Mouse (Mus musculus): Measurements from ENCODE around the gene Gm37240. TPM values are rescaled to one million over a fixed set of nuclear protein-coding genes. Genes with fewer than 3 reads are reported as not detected.

Gm37240 gene
- polyA plus RNA-seq, 1 experiment: not detected

DNA sequence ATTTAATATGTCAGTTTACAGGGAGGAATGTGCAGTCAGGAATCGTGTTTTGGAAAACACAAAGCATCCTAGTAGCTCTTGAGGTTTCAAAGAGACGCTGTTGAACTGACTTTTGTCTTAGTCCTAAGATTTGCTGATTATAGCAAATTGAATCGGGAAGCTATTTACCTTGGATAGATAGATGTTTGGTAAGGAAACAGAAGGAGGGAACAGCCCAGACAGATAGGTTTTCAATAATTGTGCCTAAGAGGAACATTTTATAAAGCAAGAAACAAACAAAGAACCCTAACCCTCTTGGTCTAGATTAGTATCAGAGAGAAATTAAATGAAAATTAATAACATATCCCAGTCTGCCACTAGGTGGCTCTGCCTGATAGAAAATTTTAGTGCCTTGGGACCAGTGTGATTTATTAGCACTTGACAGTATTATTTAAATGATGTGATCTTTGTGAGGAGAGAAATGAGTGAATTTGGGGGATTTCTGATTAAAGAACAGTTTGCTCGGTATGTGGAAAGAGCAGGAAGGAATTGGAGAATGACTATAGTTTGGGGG is 1194.6 kb downstream of the Gm37240 start:
- TF ChIP-seq GATA1 (IDR thresholded peaks at IDR 0.05; ENCODE audit: low read length): no peak

DNA sequence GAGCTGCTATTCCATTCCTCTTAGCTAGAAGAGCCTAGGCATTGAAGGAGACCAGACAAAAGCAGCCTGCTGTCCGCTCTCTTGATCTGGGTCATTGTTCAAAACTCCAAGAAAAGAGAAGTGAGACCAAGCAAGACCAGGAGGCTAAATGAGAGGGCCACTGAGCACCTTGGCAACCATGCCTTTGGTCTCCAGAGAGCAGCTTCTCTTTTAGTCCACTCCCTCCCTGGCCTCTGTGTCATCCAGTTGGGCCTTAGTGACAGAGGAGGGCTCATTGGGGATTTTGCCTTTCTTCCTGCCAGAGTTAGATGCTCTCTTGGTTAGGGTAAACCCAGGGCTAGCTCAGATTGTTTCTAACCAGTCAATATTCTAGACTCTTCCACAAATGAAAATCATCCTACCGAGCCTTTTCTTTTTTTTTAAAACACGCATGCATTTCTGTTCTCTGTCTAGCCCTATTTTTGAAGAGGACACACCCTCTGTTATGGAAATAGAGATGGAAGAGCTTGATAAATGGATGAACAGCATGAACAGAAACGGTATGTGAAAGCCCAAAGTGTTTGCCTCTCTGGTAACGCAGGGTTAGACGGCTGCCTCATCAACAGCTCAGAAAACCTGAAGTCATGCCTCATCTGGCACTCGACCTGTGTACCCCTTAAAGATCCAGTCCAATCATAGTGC is 1197.1 kb downstream of the Gm37240 start:
- no peak for TF ChIP-seq GATA1 (IDR thresholded peaks at IDR 0.05; ENCODE audit: low read length)

DNA sequence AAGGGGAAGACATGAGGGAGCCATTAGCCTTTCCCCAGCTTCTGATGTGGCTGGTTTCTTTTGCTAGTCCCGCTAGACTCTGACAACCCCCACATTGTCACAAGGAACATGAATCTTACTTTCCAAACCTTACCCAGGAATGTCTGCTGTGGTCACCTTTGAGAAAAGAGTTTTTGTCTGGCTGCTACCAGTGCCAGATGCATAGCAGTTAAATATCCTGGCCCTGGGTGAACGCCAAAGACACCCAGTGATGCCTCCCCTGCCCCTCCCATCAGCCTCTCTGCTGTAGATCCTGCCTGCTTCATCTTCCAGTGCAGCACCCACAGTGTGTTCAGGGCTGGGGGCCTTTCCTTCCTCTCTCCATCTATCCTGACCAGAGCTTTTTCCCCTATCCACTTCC is 1197.7 kb downstream of the Gm37240 start:
- TF ChIP-seq GATA1 (IDR thresholded peaks at IDR 0.05; ENCODE audit: low read length): no peak

DNA sequence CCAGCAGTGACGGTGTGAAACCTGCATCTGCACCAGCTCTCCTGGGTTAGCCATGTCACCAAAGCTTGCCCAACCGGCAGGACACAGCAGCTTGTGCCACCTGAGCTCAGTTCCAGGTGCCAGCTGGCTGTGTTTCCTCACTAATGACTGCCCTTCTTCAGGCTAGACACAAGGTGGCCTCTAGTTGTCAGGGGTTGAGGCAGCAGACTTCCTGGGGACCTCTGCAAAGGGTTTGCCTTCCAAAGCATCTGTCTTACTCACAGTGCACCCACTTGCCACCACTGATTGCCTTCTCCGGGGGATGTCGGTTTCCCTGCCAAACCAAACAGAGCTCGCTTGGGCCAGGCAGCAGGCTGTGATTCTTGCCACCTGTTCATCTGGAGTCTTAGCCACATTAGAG is 1199.1 kb downstream of the Gm37240 start:
- no peak for TF ChIP-seq GATA1 (IDR thresholded peaks at IDR 0.05; ENCODE audit: low read length)

DNA sequence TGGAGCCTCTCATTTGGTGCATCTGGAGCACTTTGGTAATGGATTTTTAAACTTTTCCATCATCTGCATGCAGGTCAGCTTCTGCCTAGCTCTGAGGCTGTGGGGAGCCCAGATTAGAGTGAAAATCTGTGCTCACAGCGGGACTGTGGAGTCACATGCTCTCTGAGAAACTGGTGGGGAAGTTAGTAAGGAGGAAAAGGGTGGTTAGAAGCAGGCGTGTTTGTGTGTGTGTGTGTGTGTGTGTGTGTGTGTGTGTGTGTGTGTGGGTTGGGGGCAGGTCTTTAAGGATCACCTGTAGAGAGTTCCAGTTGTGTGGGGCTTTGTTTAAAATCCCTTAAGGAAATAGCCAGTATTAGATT is 1199.9 kb downstream of the Gm37240 start:
- TF ChIP-seq GATA1 (IDR thresholded peaks at IDR 0.05; ENCODE audit: low read length): no peak

DNA sequence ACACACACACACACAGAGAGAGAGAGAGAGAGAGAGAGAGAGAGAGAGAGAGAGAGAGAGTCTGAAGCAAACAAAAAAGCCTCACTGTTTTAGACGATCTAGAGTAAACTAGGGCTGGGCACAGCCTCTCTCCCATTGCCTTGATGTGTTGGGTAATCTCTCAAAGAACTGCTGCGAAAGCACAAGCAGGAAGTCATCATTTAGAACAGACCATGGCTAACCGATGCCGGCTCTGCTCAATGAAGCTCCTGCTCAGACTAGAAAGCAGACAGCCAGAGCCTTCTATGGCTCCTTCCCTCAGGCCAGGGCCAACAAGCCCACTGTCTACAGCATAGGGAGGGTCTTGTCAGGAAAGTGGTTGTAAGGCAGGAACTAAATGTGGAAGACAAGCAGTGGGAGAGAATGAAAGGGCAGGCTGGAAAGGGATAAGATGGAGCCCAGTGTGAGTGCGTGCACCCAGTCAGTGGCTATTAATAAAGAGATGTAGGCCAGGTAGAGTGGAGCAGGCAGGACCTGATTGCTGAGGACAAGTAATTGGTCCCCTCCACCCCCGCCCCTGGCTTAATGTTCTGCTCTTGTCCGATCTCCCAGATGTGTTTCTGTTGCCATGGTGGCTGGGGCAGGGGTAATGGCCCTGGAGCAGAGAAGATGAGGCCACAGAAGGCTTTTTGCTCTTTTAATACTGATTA is 1200.4 kb downstream of the Gm37240 start:
- no peak for TF ChIP-seq GATA1 (IDR thresholded peaks at IDR 0.05; ENCODE audit: low read length)

DNA sequence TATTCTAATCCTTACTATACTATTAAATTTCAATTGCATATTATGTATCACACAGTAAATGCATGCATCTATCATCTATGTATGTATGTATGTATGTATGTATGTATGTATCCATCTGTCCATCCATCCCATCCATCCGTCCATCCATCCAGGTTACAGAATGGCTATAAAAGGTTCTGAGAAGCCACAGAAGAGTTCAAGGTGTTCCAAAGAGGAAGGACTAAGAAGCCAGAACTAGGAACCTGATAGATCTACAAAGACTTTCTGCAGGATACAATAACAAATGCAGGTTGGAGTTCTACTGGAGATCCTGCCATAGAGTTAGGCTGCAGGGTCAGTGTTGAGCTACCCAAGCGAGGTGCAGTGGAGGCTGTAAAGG is 1201.0 kb downstream of the Gm37240 start:
- TF ChIP-seq GATA1 (IDR thresholded peaks at IDR 0.05; ENCODE audit: low read length): no peak

DNA sequence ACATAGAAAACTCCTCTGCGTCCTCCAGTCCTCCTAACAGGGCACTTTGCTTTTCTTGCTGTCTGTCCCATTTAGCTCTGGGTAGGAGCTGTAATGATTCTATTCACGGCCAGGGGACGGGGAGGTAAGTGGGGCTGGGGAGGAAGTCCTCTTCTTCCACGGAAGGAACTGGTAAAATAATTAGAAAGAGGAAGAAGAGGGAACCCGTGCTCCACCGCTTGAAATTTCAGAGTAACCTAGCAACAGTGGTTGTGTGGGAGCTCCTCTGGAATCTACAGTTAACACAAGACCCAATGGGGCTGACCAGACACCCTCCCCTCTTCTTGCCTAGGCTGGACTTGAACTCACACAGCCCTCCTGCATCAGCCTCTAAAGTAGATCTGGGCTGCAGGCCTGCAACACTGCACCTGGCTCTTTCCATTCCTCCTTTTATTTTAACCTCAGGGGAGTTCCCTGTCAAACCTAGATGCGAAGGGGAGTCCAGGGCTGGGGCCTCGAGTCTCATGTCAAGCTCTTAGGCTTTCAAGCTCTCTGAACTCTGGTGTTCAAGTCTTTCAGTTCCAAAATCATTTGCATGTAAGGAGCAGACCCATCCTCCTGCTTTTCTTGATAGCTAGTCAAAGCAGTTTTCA is 1201.5 kb downstream of the Gm37240 start:
- no peak for TF ChIP-seq GATA1 (IDR thresholded peaks at IDR 0.05; ENCODE audit: low read length)

DNA sequence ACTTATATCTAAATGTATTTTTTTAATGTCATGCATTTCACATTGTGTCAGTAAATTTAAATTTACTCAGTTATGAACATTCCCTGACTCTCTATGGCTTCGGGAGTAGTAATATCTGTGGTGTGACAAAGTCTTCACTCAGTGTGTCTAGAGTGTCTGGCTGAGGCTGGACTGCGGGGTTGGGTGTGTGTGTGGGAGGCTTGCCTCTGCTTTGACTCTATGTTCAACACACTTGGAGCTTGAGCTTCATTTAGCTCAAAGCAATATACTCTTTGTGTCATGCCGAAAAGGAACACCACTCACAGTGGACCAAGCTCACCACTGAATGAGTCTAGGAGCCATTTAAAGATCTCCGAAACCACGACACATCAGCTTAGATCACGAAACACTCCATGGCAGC is 1203.5 kb downstream of the Gm37240 start:
- TF ChIP-seq GATA1 (IDR thresholded peaks at IDR 0.05; ENCODE audit: low read length): no peak

DNA sequence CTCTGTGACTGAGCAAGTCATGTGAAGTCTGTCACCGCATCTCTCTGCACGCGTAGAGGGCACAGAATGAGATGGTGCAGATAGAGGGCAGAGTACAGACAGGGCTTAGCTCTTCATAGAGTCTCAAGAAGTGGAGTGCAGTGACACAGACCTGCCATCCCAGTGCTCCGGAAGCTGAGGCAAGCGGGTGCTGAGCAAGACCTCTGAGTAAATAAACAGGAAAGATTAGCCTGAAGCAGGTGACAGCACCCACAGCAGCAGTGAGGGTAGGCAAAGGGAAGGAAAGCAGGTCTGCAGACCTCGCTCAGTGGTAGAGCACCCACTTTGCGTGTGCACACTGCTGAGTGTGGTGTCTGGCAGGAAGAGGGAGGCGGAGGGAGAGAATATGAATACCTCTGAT is 1205.6 kb downstream of the Gm37240 start:
- no peak for TF ChIP-seq GATA1 (IDR thresholded peaks at IDR 0.05; ENCODE audit: low read length)

DNA sequence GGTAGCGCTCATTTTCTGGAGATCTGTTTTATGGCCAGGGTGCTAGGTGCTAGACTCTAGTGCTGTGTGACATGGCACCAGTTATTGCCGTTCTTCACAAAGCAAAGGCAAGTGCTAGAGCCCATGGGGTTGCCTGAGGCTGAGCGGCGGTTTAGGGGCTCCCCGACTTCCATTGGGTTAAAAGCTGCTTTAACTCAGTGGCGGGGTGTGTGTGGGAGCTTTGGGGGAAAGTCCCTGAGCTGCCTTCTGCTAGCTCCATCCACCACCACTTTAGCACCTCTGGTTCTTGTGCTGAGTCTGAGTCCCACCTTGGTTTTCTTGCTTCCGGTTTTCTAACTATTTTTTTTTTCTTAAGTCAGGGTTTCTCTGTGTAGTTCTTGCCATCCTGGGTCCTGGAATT is 1207.3 kb downstream of the Gm37240 start:
- no peak for TF ChIP-seq GATA1 (IDR thresholded peaks at IDR 0.05; ENCODE audit: low read length)

DNA sequence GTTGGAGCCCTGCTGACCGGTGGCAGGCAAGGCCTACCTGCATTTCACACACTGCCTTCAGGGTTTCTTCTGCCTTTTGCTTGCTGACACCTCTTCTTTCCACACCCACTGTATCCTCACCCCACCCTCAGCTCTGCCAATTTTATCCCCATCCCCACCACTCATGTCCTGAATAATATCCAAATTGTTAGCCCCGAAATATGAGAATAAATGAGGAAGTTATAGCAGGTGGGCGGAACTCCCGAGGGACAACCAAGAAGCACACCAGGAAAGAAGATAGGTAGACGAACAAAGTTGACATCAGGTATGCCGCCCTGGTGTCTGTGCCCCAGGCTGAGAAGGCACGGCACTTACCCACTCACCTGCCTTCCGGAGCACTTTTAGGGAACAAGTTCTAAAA is 1207.8 kb downstream of the Gm37240 start:
- no peak for TF ChIP-seq GATA1 (IDR thresholded peaks at IDR 0.05; ENCODE audit: low read length)

DNA sequence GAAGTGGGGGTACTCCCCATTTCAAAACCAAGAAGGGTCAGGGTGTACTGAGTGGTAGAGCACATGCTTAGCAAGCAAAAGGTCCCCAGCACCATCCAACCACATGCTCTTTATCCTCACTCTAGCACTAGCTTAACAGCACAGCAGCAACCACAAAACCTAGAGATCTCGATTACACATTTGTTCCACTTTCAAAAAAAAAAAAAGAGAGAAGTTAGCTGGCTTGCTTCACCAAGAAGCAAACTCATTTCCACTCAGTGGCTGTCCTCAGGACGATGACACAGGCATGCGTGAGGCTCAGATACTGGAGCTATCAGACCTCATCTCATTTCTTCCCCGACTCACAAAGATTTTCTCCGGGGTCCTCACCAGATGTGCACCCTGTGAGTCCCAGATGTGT is 1208.4 kb downstream of the Gm37240 start:
- peak; percentile 29 for TF ChIP-seq GATA1 (IDR thresholded peaks at IDR 0.05; ENCODE audit: low read length)

DNA sequence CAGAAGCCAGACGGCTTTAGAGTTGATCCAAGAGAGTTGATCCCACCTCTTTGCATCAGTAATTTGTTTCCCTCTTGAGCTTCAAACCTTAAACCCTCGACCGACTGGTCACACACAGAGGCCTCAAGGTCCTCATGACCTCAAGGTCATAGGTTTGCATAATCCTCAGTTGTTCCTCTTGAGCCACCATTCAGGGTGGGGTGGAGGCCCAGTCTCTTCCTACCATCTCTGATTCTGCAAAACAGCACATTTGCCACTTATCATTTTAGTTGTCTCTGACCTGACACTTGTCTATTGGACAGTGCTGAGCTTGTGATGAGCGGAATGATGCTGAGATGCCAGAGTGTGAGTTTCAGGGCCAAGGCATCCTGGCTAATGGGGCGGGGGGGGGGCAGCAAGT is 1211.6 kb downstream of the Gm37240 start:
- no peak for TF ChIP-seq GATA1 (IDR thresholded peaks at IDR 0.05; ENCODE audit: low read length)

DNA sequence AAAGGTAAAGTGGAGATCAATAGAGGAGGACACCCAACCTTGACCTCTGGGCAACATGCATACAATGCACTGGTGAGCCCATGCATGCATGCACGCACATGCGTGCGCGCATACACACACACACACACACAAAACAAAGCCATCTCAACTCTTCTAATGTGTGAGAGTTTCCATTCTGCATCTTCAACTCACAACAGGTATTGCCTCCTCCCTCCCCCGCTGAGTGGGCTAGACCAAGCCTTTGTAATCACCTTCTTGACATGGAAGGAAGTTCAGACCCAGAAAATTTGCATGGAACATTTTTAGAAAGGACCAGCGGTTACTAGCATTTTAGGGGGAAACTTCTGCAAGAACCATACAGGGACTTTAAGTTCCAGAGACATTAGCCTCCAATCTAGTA is 1213.8 kb downstream of the Gm37240 start:
- no peak for TF ChIP-seq GATA1 (IDR thresholded peaks at IDR 0.05; ENCODE audit: low read length)

DNA sequence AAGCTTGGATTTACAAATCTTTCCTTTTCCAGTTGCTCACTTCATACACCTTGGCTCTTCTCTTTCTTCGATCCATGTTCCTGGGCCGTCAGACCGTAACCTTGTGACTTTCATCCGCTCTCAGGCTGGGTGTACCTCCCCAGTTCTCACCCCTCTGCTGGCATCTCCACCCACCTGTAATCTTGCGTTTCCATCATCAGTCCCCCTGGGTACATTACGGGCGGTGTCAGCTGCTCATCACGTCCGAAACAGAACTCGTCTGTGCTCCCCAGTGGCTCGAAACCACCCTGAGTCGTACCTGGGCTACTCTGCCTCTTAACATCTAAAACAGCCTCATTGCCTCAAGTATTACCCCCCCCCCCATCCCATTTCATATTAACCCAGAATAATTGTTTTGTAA is 1215.2 kb downstream of the Gm37240 start:
- TF ChIP-seq GATA1 (IDR thresholded peaks at IDR 0.05; ENCODE audit: low read length): no peak

DNA sequence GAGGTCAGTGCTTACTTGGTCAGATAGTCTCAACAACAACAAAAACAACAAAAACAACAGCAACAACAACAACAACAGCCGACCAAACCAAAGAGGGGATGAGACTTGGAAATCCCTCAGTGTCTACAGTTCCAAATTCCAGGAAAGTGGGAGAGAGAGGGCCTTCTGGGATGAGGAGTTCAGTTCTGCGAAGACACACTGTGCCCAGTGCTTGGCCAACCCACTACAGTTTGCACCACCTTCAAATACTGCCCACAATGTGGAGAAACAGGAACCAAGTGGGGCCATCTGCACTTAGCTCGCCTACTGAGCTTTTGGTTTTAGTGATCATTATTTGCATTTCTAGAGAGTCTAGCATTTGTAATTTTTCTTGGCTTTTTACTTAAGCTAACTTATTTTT is 1218.4 kb downstream of the Gm37240 start:
- TF ChIP-seq GATA1 (IDR thresholded peaks at IDR 0.05; ENCODE audit: low read length): no peak

Measured in G1E-ER4 (cell line).